Mouse (Mus musculus) layer of hippocampus, postnatal 10 days (tissue): ENCODE measurements at regions not wholly inside any gene's neighbourhood (a gene's known extent, or its start where the extent isn't known, plus 50 kb on each side); places are given as distances from the start of the nearest gene placed in this dataset.

ENCODE experiments used
- DNase-seq, 2 experiments: peaks; one replicate each; pipeline ENCODE4 v3.0.0; 2021; ENCODE audit warnings: low spot score in 2 of 2

DNA sequence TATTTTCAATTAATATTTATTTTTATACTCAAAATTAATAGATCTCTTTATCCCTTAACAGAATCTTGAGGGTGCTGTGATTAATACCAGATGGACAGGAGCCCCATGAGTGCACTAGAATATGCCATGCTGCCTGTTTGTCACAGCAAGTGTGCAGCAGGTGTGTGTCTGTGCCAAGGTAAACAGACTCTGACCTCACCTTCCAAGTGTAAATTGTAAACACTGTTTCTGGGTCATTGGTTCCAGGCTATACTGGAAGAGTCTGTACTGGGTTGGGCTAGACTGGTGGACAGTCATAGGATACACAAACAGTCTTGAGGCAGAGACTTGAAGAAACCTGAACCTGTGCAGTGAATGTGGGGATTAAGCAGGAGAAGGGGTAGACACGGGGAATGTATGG lies 422.2 kb downstream of the Gm21833 start:
- DNase-seq, result no peak

DNA sequence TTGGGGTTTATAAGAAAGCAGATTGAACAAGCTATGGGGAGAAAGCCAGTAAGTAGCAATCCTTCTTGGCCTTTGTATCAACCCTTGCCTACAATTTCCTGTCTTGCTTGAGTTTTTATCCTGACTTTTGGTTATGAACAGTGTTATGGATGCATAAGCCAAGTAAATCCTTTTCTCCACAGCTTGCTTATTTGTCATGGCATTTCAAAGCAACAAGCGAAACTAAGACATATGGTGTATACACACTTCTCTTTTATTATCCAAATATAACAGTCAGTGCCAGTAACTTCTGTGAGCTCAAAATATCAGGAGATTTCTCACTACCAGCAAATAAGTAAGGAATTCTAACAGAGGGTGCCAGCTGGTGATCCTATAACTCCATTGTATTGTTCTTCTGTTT lies 426.0 kb downstream of the Gm21833 start:
- no peak for DNase-seq

GRCm38 (mm10) chr16:83271869-83272268 lies 443.7 kb downstream of the Gm21833 start:
- DNase-seq, result no peak

DNA sequence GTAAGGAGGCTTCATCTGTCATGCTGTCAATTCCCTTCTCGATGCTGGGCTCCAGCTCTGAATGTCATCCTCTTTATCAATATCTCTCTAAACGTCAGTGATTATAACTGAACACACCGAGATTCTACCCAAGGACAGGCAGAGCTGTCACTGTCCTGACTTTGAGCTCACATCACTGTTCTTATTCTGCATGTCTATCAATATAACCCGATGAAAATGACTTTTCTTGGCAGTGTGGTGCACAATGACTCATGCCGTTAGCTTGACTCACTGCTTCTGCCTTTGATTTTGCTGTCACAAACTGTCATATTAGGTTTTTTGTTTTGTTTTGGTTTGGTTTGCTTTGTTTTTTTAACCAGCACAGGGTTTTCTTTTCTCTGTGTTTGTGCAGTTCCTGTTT lies 488.1 kb downstream of the Gm21833 start:
- DNase-seq, result peak in 1 of 2 experiments; percentile 10

GRCm38 (mm10) chr16:83326826-83327225 lies 498.6 kb downstream of the Gm21833 start:
- DNase-seq, result no peak

DNA sequence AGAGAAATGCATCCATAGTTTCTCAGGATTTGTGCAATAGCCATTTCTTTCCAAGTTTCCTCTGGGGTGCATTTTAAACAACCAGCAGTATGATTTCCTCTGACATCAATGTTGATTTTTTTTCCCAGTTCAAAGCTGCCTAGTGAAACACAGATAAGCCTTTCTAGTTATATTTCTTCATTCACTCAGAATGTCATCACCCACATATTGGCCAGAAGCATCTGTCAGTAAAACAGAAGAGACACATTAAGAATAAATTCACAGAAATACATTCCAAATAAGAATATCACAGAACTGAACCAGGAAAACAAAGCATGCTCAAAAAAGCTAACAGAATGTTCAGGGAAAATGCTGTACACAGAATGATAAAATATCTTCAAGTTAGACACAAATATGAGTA lies 522.9 kb downstream of the Gm21833 start:
- DNase-seq, result no peak

DNA sequence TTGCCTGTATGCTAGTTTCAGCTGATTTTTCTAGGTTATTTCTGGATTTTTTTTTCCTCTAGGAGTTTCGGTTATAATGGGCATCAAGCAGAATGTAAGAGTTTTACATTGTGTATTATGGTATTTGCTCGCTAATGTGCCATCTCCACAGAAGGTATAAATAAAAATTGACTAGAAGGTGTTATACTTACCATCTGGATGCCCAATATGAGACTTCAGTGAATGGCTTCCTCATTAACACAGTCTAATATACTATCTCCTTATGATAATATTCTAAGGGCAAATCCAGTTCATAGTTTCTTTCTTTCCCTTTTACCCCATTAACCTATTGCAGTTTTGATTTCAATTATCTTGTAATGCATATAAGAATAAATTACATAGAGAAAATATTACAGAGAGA lies 566.4 kb downstream of the Gm21833 start:
- DNase-seq, result no peak

DNA sequence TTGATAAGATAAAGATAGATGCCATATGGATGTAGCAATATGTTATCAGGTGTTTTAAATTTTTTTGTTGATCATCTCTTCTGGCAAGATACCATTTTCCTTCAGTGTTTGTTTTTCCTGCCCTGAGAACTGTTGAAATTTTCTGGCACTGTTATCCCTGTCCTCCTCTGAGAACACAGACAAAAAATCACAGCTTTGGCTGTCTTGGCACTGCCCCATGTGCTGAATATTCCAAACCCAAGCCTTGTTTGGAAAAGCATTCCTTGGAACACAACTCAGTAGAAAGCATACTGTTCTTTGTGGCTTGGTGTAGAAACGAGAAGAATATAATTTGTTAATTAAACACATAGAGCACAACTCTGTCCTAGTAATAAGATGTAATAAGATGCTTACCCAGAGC lies 592.5 kb downstream of the Gm21833 start:
- DNase-seq, result peak; percentile 32 to 47

DNA sequence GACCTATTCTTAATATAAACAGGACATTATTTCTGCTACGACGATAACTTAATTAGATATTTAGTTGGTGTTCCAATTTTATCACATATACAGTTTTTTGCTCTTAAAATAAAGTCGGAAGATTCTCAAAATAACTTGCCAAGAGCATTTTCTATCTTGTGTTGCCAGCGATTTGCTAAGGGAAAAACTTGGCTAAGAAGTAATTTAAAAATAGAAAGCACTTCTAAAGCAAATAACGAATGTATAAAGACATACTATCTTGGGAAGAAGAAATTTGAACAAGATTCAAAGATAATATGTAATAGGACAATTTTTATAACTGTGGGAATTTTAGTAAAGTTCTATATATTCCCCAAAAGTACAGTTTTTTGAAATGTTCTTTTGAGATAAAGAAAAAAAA lies 594.9 kb downstream of the Gm21833 start:
- no peak for DNase-seq
